In genomic region chr9:60449498-60449897, GRCm38 (mm10) we compare ENCODE assay signal across 33 mouse cellular contexts.
"Had no signal": no experiment of that assay in that cellular context is flagged by ENCODE, and none has a peak within 500 bp of the region (broad histone marks: within the 10 kb centered on the region; RNA-seq: fewer than 3 reads in every experiment).

No protein-coding gene starts in this region.

- H3K27me3 ChIP-seq: heart, embryonic 12.5 days; heart, embryonic 13.5 days; heart, embryonic 15.5 days; hindbrain, embryonic 12.5 days; hindbrain, embryonic 13.5 days; hindbrain, embryonic 15.5 days; kidney, embryonic 15.5 days had no signal

- H3K9ac ChIP-seq: heart, embryonic 12.5 days; heart, embryonic 13.5 days; heart, embryonic 15.5 days; hindbrain, embryonic 12.5 days; hindbrain, embryonic 13.5 days; hindbrain, embryonic 14.5 days; hindbrain, embryonic 15.5 days; kidney, embryonic 15.5 days had no signal

- H3K9me3 ChIP-seq: heart, embryonic 10.5 days; heart, embryonic 12.5 days; heart, embryonic 13.5 days; heart, embryonic 15.5 days; hindbrain, embryonic 10.5 days; hindbrain, embryonic 12.5 days; hindbrain, embryonic 13.5 days; hindbrain, embryonic 15.5 days; kidney, embryonic 15.5 days had no signal

- H3K4me1 ChIP-seq: hindbrain, embryonic 12.5 days; hindbrain, embryonic 15.5 days had no signal

- ATAC-seq: hindbrain, embryonic 16.5 days; hindbrain, postnatal 0 days; inflammation-experienced regulatory T-cells, adult 6 months had no signal

- DNase-seq: heart, adult 2 months; heart, postnatal 10 days; heart, postnatal 14 days; heart, postnatal 36 days; heart, postnatal 4 days; kidney, adult 11 months; kidney, adult 18-20 months; kidney, adult 2 months; kidney, adult 8-10 months; kidney, adult 9 months; kidney, postnatal 10 days; kidney, postnatal 14 days; kidney, postnatal 25 days; kidney, postnatal 36 days; kidney, postnatal 4 days; layer of hippocampus, adult 9-11 months; layer of hippocampus, postnatal 36 days had no signal

- H3K4me2 ChIP-seq: heart, embryonic 11.5 days; heart, embryonic 12.5 days; heart, embryonic 13.5 days; heart, embryonic 15.5 days; hindbrain, embryonic 12.5 days; hindbrain, embryonic 13.5 days; hindbrain, embryonic 14.5 days; hindbrain, embryonic 15.5 days; kidney, embryonic 15.5 days had no signal

- H3K27ac ChIP-seq: heart, adult 2 months; heart, embryonic 10.5 days; heart, embryonic 13.5 days; heart, embryonic 15.5 days; hindbrain, embryonic 10.5 days; hindbrain, embryonic 12.5 days; hindbrain, embryonic 13.5 days; hindbrain, embryonic 14.5 days; hindbrain, embryonic 15.5 days; hindbrain, postnatal 0 days; kidney, embryonic 15.5 days; kidney, postnatal 0 days; layer of hippocampus, adult 2 months had no signal

- H3K36me3 ChIP-seq: heart, embryonic 10.5 days; heart, embryonic 12.5 days; heart, embryonic 13.5 days; heart, embryonic 15.5 days; hindbrain, embryonic 10.5 days; hindbrain, embryonic 12.5 days; hindbrain, embryonic 13.5 days; hindbrain, embryonic 15.5 days; kidney, embryonic 15.5 days had no signal

- H3K4me3 ChIP-seq: heart, adult 2 months; heart, embryonic 10.5 days; heart, embryonic 12.5 days; heart, embryonic 13.5 days; heart, embryonic 15.5 days; hindbrain, embryonic 10.5 days; hindbrain, embryonic 12.5 days; hindbrain, embryonic 13.5 days; hindbrain, embryonic 15.5 days; kidney, embryonic 15.5 days; layer of hippocampus, adult 2 months had no signal
